ENCODE assay signal across 8 mouse cellular contexts in the genomic region with DNA sequence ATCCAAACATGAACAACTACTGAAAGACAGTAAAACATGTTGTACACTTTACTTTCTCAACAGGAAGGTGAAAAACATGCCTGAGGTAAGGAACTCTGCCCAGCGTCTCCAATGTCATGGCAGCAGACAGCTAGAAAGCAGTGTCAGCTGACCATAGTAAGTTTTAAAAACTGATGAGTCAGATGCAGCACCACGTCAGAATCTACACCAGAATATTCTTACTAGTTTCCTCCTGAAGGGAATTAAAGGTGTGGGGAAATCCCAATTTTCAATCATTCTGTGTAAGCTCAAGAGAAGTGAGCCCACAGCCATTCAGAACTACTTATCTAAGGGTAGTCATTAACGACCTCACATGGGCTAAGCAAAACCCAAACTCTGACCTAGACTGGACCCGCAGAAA. TPM values are rescaled to one million over a fixed set of nuclear protein-coding genes. Genes with fewer than 3 reads are reported as not detected.
A peak's percentile ranks its signal among the peaks of the same experiment; 100 is the strongest.
DNase-seq lines count a peak whose midpoint lies in the region; ATAC-seq and TF ChIP-seq lines count a peak whose summit lies in the region.

No protein-coding gene starts in this region.

- no peaks in the 10 kb centered on the region for H3K27me3 ChIP-seq in embryonic facial prominence, embryonic 12.5 days
- H3K27me3 ChIP-seq in intestine, embryonic 15.5 days (replicated peaks): no peaks in the 10 kb centered on the region
- no peaks in the 10 kb centered on the region for H3K27me3 ChIP-seq in neural tube, embryonic 14.5 days (ENCODE audit: control insufficient read depth, insufficient read depth, low read length)

- H3K4me1 ChIP-seq in embryonic facial prominence, embryonic 12.5 days: peaks cover 9% of the 10 kb centered on the region
- H3K4me1 ChIP-seq in intestine, embryonic 15.5 days (replicated peaks): peaks cover 7% of the 10 kb centered on the region
- H3K4me1 ChIP-seq in neural tube, embryonic 14.5 days (ENCODE audit: control insufficient read depth, insufficient read depth, low read length): 0 out of 2 replicates have a peak, but pooled peaks cover 5% of the 10 kb centered on the region

- H3K36me3 ChIP-seq in embryonic facial prominence, embryonic 12.5 days: 0 out of 2 replicates have a peak, but pooled peaks cover under 1% of the 10 kb centered on the region
- H3K36me3 ChIP-seq in intestine, embryonic 15.5 days: no peaks in the 10 kb centered on the region
- no peaks in the 10 kb centered on the region for H3K36me3 ChIP-seq in neural tube, embryonic 14.5 days (ENCODE audit: control insufficient read depth, insufficient read depth, low read length)

- H3K9ac ChIP-seq in embryonic facial prominence, embryonic 12.5 days: no peak overlapping the region
- peak overlapping the region; percentile 72; the same call in 1 of the 2 replicates for H3K9ac ChIP-seq in intestine, embryonic 15.5 days
- H3K9ac ChIP-seq in neural tube, embryonic 14.5 days (replicated peaks; ENCODE audit: low read depth, low read length): peak overlapping the region; percentile 59; the same call in 1 of the 2 replicates

- H3K27ac ChIP-seq in left cerebral cortex, adult 2 months: no peak overlapping the region
- H3K27ac ChIP-seq in embryonic facial prominence, embryonic 12.5 days: no peak overlapping the region
- no peak overlapping the region for H3K27ac ChIP-seq in intestine, embryonic 15.5 days
- H3K27ac ChIP-seq in neural tube, embryonic 14.5 days (ENCODE audit: low read depth, low read length): no peak overlapping the region

- WGBS in embryonic facial prominence, embryonic 12.5 days: 18% methylated on average over 4 of the region's 4 CpGs
- 11% methylated on average over 4 of the region's 4 CpGs for WGBS in intestine, embryonic 15.5 days
- WGBS in neural tube, embryonic 14.5 days: 30% methylated on average over 4 of the region's 4 CpGs

- peak overlapping the region; percentile 75 for H3K4me2 ChIP-seq in embryonic facial prominence, embryonic 12.5 days (replicated peaks)
- peak overlapping the region; percentile 88 for H3K4me2 ChIP-seq in intestine, embryonic 15.5 days (replicated peaks)
- peak overlapping the region; percentile 99 for H3K4me2 ChIP-seq in neural tube, embryonic 14.5 days (ENCODE audit: low read depth, low read length)

- no peak for ATAC-seq in embryonic facial prominence, embryonic 12.5 days (ENCODE audit: insufficient number of reproducible peaks, insufficient read depth, low FRiP score, low TSS enrichment)
- ATAC-seq in intestine, embryonic 15.5 days: no peak
- ATAC-seq in neural tube, embryonic 14.5 days (ENCODE audit: low read depth): no peak

- intact Hi-C loops in left cerebral cortex, adult 2 months (cut with DNase I): no loop called here
- intact Hi-C loops in left cerebral cortex, postnatal 10 days (cut with DNase I): loop anchor here (5.0 kb wide), 1 partner anchor 115 kb away; no protein-coding TSS in a partner anchor

- H3K9me3 ChIP-seq in embryonic facial prominence, embryonic 12.5 days: no peaks in the 10 kb centered on the region
- H3K9me3 ChIP-seq in intestine, embryonic 15.5 days: no peaks in the 10 kb centered on the region
- no peaks in the 10 kb centered on the region for H3K9me3 ChIP-seq in neural tube, embryonic 14.5 days (ENCODE audit: control insufficient read depth, low read length)

- H3K4me3 ChIP-seq in left cerebral cortex, adult 2 months: peak overlapping the region; percentile 54
- H3K4me3 ChIP-seq in embryonic facial prominence, embryonic 12.5 days: peak overlapping the region; percentile 60
- H3K4me3 ChIP-seq in intestine, embryonic 15.5 days (replicated peaks): peak overlapping the region; percentile 79
- peak overlapping the region; percentile 61 for H3K4me3 ChIP-seq in neural tube, embryonic 14.5 days (ENCODE audit: low read depth, low read length)

- TF ChIP-seq CTCF in left cerebral cortex, adult 2 months (IDR thresholded peaks at IDR 0.05): no peak

- no peak for DNase-seq in left cerebral cortex, adult 2 months (ENCODE audit: extremely low spot score in 1 of 2, low spot score in 2 of 2)
- DNase-seq in left cerebral cortex, postnatal 10 days (ENCODE audit: extremely low spot score in 1 of 2, low spot score in 2 of 2): no peak
- no peak for DNase-seq in cerebellum, adult 11 months
- no peak for DNase-seq in adrenal gland, adult 8-10 months
- no peak for DNase-seq in embryo, embryonic 9.5 days (ENCODE audit: extremely low spot score)

RNA-seq across cellular contexts. Expression of a gene that starts 1.1 kb away (rescaled TPM):
- total RNA-seq in left cerebral cortex, adult 2 months (2021): 1 to 10 TPM; 3.8 to 3.9 TPM
- total RNA-seq in left cerebral cortex, postnatal 10 days (2021): 1 to 10 TPM; 3.4 to 5.0 TPM
- polyA plus RNA-seq in embryonic facial prominence, embryonic 12.5 days (2016; fragmentation: Nextera tagmentation; extraction: Ambion mirVana): 15.3 and 17.0 TPM in 2 replicates
- polyA plus RNA-seq in intestine, embryonic 15.5 days (2015; fragmentation: Nextera tagmentation; extraction: Ambion mirVana): 14.8 and 18.6 TPM in 2 replicates
- polyA plus RNA-seq in neural tube, embryonic 14.5 days (2014; fragmentation: Nextera tagmentation; extraction: Ambion mirVana): 2.8 and 4.7 TPM in 2 replicates
- total RNA-seq in adrenal gland, adult 8-10 months (2022): 10 to 100 TPM in 2 of 4 experiments, 1 to 10 TPM in 2; 3.5 to 10.9 (median 8.8) TPM
